Mouse (Mus musculus) embryonic fibroblast, embryonic 13.5 days (primary cell): ENCODE results near the gene Zfp598.

ENCODE experiments used
- CTCF ChIP-seq: IDR thresholded peaks from 2 replicates; pipeline ENCODE4 v1.5.1; 2011; ENCODE audit warnings: mild to moderate bottlenecking, control low read depth, low read length, moderate library complexity, borderline replicate concordance; ENCODE audit not compliant: insufficient read depth
- POLR2A ChIP-seq: IDR thresholded peaks from 2 replicates; pipeline ENCODE4 v1.6.1; 2011; ENCODE audit warnings: low read depth, mild to moderate bottlenecking, control low read depth, low read length, moderate library complexity

DNA sequence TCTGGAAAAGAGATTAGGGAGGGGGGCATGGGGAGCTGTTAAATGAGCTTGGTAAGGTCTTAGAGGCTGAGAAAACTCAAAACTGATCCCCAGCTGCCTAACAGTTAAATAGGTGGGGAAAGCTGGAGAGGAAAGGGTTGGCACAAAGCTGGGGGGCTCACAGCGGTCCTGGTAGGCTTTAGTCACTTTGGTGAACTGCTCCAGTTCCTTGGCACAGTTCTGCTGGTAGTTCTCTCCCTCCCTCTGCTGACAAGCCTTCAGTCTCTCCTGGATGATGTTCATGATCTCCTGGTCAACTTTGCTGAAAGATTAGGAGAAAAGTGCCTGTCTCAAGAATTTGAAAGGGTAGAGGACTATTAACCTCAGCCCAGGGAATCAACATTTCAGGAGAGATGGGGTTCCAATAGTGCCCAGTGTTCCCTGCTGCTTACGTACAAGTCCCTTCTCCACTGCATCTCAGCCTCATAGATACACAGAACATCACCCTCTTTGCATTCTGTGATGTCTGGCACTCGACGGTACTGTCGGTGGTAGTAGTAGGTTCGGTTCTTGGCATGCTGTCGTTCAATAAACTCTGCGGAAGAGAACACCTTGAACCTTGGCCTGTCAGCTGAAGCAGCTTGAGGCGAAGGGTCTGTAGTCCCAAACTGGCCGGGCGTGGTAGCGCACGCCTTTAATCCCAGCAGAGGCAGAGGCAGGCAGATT, 52.9 kb downstream of the Zfp598 start:
- TF ChIP-seq CTCF (no peak), POLR2A (peak; percentile 72)
